Mouse (Mus musculus): ENCODE measurements at regions not wholly inside any gene's neighbourhood (a gene's known extent, or its start where the extent isn't known, plus 50 kb on each side); places are given as distances from the start of the nearest gene placed in this dataset.

GRCm38 (mm10) chr9:120628794-120629560 is 57.7 kb downstream of the Rpl14 start:
- DNase-seq (ENCODE audit: low spot score) = no peak

GRCm38 (mm10) chr9:120629609-120630008 is 58.4 kb downstream of the Rpl14 start:
- DNase-seq (ENCODE audit: low spot score) = no peak

GRCm38 (mm10) chr9:120632821-120633220 is 61.6 kb downstream of the Rpl14 start:
- no peak for DNase-seq (ENCODE audit: low spot score)

GRCm38 (mm10) chr9:120642656-120643055 is 71.4 kb downstream of the Rpl14 start:
- DNase-seq (ENCODE audit: low spot score) = no peak

- DNase-seq (ENCODE audit: low spot score) = no peak
Measured at GRCm38 (mm10) chr9:120643371-120643770, 72.1 kb downstream of the Rpl14 start.

GRCm38 (mm10) chr9:120645776-120646175 is 74.5 kb downstream of the Rpl14 start:
- DNase-seq (ENCODE audit: low spot score) = no peak

- no peak for DNase-seq (ENCODE audit: low spot score)
Measured at GRCm38 (mm10) chr9:120646806-120647667, 75.8 kb downstream of the Rpl14 start.

- no peak for DNase-seq (ENCODE audit: low spot score)
Measured at GRCm38 (mm10) chr9:120647668-120647955, 76.4 kb downstream of the Rpl14 start.

GRCm38 (mm10) chr9:120652733-120653132 is 81.5 kb downstream of the Rpl14 start:
- DNase-seq (ENCODE audit: low spot score) = no peak

- no peak for DNase-seq (ENCODE audit: low spot score)
Measured at GRCm38 (mm10) chr9:120653170-120653569, 81.9 kb downstream of the Rpl14 start.

- DNase-seq (ENCODE audit: low spot score) = no peak
Measured at GRCm38 (mm10) chr9:120654736-120655135, 83.5 kb downstream of the Rpl14 start.

GRCm38 (mm10) chr9:120656976-120657375 is 85.7 kb downstream of the Rpl14 start:
- DNase-seq (ENCODE audit: low spot score) = no peak

GRCm38 (mm10) chr9:120657786-120658185 is 86.5 kb downstream of the Rpl14 start:
- DNase-seq (ENCODE audit: low spot score) = no peak

GRCm38 (mm10) chr9:120658576-120658975 is 87.3 kb downstream of the Rpl14 start:
- DNase-seq (ENCODE audit: low spot score) = no peak

GRCm38 (mm10) chr9:120661226-120661625 is 90.0 kb downstream of the Rpl14 start:
- DNase-seq (ENCODE audit: low spot score) = no peak

GRCm38 (mm10) chr9:120661641-120662227 is 90.5 kb downstream of the Rpl14 start:
- DNase-seq (ENCODE audit: low spot score) = no peak

- DNase-seq (ENCODE audit: low spot score) = no peak
Measured at GRCm38 (mm10) chr9:120663181-120663580, 91.9 kb downstream of the Rpl14 start.

- DNase-seq (ENCODE audit: low spot score) = no peak
Measured at GRCm38 (mm10) chr9:120664086-120664485, 92.8 kb downstream of the Rpl14 start.

GRCm38 (mm10) chr9:120672452-120672851 is 101.2 kb downstream of the Rpl14 start:
- no peak for DNase-seq (ENCODE audit: low spot score)

- no peak for DNase-seq (ENCODE audit: low spot score)
Measured at GRCm38 (mm10) chr9:120674855-120675254, 103.6 kb downstream of the Rpl14 start.

- DNase-seq (ENCODE audit: low spot score) = no peak
Measured at GRCm38 (mm10) chr9:120675371-120676150, 104.3 kb downstream of the Rpl14 start.

- no peak for DNase-seq (ENCODE audit: low spot score)
Measured at GRCm38 (mm10) chr9:120676301-120676700, 105.1 kb downstream of the Rpl14 start.
